Mouse (Mus musculus) stomach, embryonic 15.5 days (tissue): ENCODE measurements around the gene Ets2. TPM values are rescaled to one million over a fixed set of nuclear protein-coding genes. Genes with fewer than 3 reads are reported as not detected.
"Not testable (repeated sequence)": the region's sequence is repeated elsewhere in the genome, so short reads cannot be mapped to it uniquely, and the experiment has no call there.

ENCODE experiments used
- ATAC-seq: fragments of 200-750 bp; cut with Nextera tagmentation; 2 replicates; pipeline ENCODE4 v1.8.0; 2017; ENCODE audit warnings: low read depth, moderate number of reproducible peaks, moderate TSS enrichment; ENCODE audit not compliant: insufficient read depth, low FRiP score
- H3K27ac ChIP-seq: fragments of 300-500 bp; sonication (generic); 2 replicates; pipeline ENCODE4 v1.5.1; 2015; ENCODE audit warnings: mild to moderate bottlenecking, inconsistent platforms
- H3K27me3 ChIP-seq: fragments of 300-500 bp; sonication (generic); replicated peaks from 2 replicates; pipeline ENCODE4 v1.6.1; 2015; ENCODE audit warnings: inconsistent platforms
- H3K36me3 ChIP-seq: fragments of 300-500 bp; sonication (generic); 2 replicates; pipeline ENCODE4 v1.6.1; 2015; ENCODE audit warnings: inconsistent platforms
- H3K4me1 ChIP-seq: fragments of 300-500 bp; sonication (generic); 2 replicates; pipeline ENCODE4 v1.6.1; 2015; ENCODE audit warnings: inconsistent platforms
- H3K4me2 ChIP-seq: fragments of 300-500 bp; sonication (generic); 2 replicates; pipeline ENCODE4 v1.6.1; 2015; ENCODE audit warnings: mild to moderate bottlenecking, inconsistent platforms
- H3K4me3 ChIP-seq: fragments of 300-500 bp; sonication (generic); replicated peaks from 2 replicates; pipeline ENCODE4 v1.5.1; 2015; ENCODE audit warnings: inconsistent platforms
- H3K9ac ChIP-seq: fragments of 300-500 bp; sonication (generic); 2 replicates; pipeline ENCODE4 v1.6.1; 2015; ENCODE audit warnings: inconsistent platforms
- H3K9me3 ChIP-seq: fragments of 300-500 bp; sonication (generic); 2 replicates; pipeline ENCODE4 v1.6.1; 2016; ENCODE audit warnings: inconsistent platforms
- WGBS: fragments of 180-500 bp; shearing (Covaris S2); methylation state at CpG from one replicate; pipeline ENCODE4 v1.1.7; 2015; 5-methylcytosine and 5-hydroxymethylcytosine counted together
- polyA plus RNA-seq: library from polyadenylated mRNA; unstranded; fragments of >200 nt; fragmentation: Nextera tagmentation; extraction: Ambion mirVana; gene quantifications from 2 replicates; pipeline ENCODE4 v1.2.1, GENCODE M21; 2015

Ets2 gene
- polyA plus RNA-seq, 1 experiment from 2014 or later = 59.2 TPM

- WGBS = 83% methylated on average over 8 of the region's 8 CpGs
- Histone ChIP-seq H3K27ac (peak overlapping the region; percentile 51; the same call in 1 of the 2 replicates), H3K4me1 (0 out of 2 replicates have a peak, but pooled peaks cover 3% of the 10 kb centered on the region), H3K9ac (no peak overlapping the region), H3K27me3 (no peaks in the 10 kb centered on the region), H3K4me2 (no peak overlapping the region), H3K36me3 (no peaks in the 10 kb centered on the region), H3K4me3 (no peak overlapping the region), H3K9me3 (no peaks in the 10 kb centered on the region)
- no peak for ATAC-seq
These were observed 57.5 kb downstream of the Ets2 start for GRCm38 (mm10) chr16:95759151-95759987.

- ATAC-seq = peak; percentile 34; the same call in 1 of the 2 replicates
- 54% methylated on average over 6 of the region's 6 CpGs for WGBS
These were observed 58.1 kb downstream of the Ets2 start for GRCm38 (mm10) chr16:95759988-95760391.

GRCm38 (mm10) chr16:95761742-95762141 is 59.9 kb downstream of the Ets2 start:
- H3K27ac ChIP-seq = no peak overlapping the region
- ATAC-seq = no peak
- WGBS = 66% methylated on average over 6 of the region's 6 CpGs

More at GRCm38 (mm10) chr16:95759988-95760391, 58.1 kb downstream of the Ets2 start:
- H3K36me3 ChIP-seq = no peaks in the 10 kb centered on the region
- H3K9ac ChIP-seq = no peak overlapping the region
- no peak overlapping the region for H3K4me3 ChIP-seq
- no peaks in the 10 kb centered on the region for H3K27me3 ChIP-seq
- H3K4me1 ChIP-seq = 0 out of 2 replicates have a peak, but pooled peaks cover 3% of the 10 kb centered on the region
- H3K9me3 ChIP-seq = no peaks in the 10 kb centered on the region
- 0 out of 2 replicates have a peak overlapping the region, but pooled peaks have one; percentile 51 for H3K27ac ChIP-seq
- H3K4me2 ChIP-seq = no peak overlapping the region

GRCm38 (mm10) chr16:95763201-95763600 is 61.3 kb downstream of the Ets2 start:
- no peaks in the 10 kb centered on the region for H3K36me3 ChIP-seq
- 69% methylated on average over 6 of the region's 6 CpGs for WGBS
- no peak overlapping the region for H3K9ac ChIP-seq
- ATAC-seq = no peak
- H3K27ac ChIP-seq = no peak overlapping the region
- no peaks in the 10 kb centered on the region for H3K9me3 ChIP-seq
- H3K4me3 ChIP-seq = no peak overlapping the region
- no peaks in the 10 kb centered on the region for H3K27me3 ChIP-seq
- H3K4me1 ChIP-seq = 0 out of 2 replicates have a peak, but pooled peaks cover 11% of the 10 kb centered on the region
- no peak overlapping the region for H3K4me2 ChIP-seq

More at GRCm38 (mm10) chr16:95761742-95762141, 59.9 kb downstream of the Ets2 start:
- Histone ChIP-seq H3K4me2 (no peak overlapping the region), H3K9me3 (no peaks in the 10 kb centered on the region), H3K36me3 (no peaks in the 10 kb centered on the region), H3K4me3 (no peak overlapping the region), H3K4me1 (0 out of 2 replicates have a peak, but pooled peaks cover 3% of the 10 kb centered on the region), H3K9ac (no peak overlapping the region), H3K27me3 (no peaks in the 10 kb centered on the region)

GRCm38 (mm10) chr16:95764041-95764440 is 62.2 kb downstream of the Ets2 start:
- not testable (repeated sequence) for H3K4me2 ChIP-seq, H3K9me3 ChIP-seq, H3K27ac ChIP-seq, H3K36me3 ChIP-seq, H3K27me3 ChIP-seq, ATAC-seq, H3K9ac ChIP-seq, H3K4me3 ChIP-seq
- WGBS = 68% methylated on average over 8 of the region's 8 CpGs
- 0 out of 2 replicates have a peak, but pooled peaks cover 11% of the 10 kb centered on the region for H3K4me1 ChIP-seq

GRCm38 (mm10) chr16:95766181-95766580 is 64.3 kb downstream of the Ets2 start:
- no peak for ATAC-seq
- Histone ChIP-seq H3K27ac (no peak overlapping the region), H3K4me3 (no peak overlapping the region), H3K4me1 (0 out of 2 replicates have a peak, but pooled peaks cover 19% of the 10 kb centered on the region), H3K36me3 (no peaks in the 10 kb centered on the region), H3K9me3 (no peaks in the 10 kb centered on the region), H3K27me3 (no peaks in the 10 kb centered on the region), H3K4me2 (no peak overlapping the region), H3K9ac (no peak overlapping the region)
- 71% methylated on average over 3 of the region's 3 CpGs for WGBS

GRCm38 (mm10) chr16:95767246-95767645 is 65.4 kb downstream of the Ets2 start:
- H3K4me1 ChIP-seq = 0 out of 2 replicates have a peak, but pooled peaks cover 19% of the 10 kb centered on the region
- no peaks in the 10 kb centered on the region for H3K36me3 ChIP-seq
- no peak for ATAC-seq
- H3K9ac ChIP-seq = no peak overlapping the region
- no peaks in the 10 kb centered on the region for H3K27me3 ChIP-seq
- no peaks in the 10 kb centered on the region for H3K9me3 ChIP-seq
- no peak overlapping the region for H3K4me3 ChIP-seq
- H3K27ac ChIP-seq = no peak overlapping the region
- no peak overlapping the region for H3K4me2 ChIP-seq
- 53% methylated on average over 2 of the region's 2 CpGs for WGBS

- 0 out of 2 replicates have a peak, but pooled peaks have one; percentile 29 for ATAC-seq
- Histone ChIP-seq H3K4me2 (no peak overlapping the region), H3K36me3 (no peaks in the 10 kb centered on the region), H3K9me3 (no peaks in the 10 kb centered on the region), H3K27me3 (no peaks in the 10 kb centered on the region), H3K4me1 (0 out of 2 replicates have a peak, but pooled peaks cover 19% of the 10 kb centered on the region), H3K9ac (no peak overlapping the region), H3K27ac (peak overlapping the region; percentile 74), H3K4me3 (no peak overlapping the region)
- 32% methylated on average over 14 of the region's 14 CpGs for WGBS
These were observed 67.5 kb downstream of the Ets2 start for GRCm38 (mm10) chr16:95769066-95769995.

- Histone ChIP-seq H3K9ac (no peak overlapping the region), H3K4me1 (0 out of 2 replicates have a peak, but pooled peaks cover 19% of the 10 kb centered on the region), H3K4me2 (no peak overlapping the region), H3K27ac (peak overlapping the region; percentile 74; the same call in 1 of the 2 replicates), H3K27me3 (no peaks in the 10 kb centered on the region), H3K36me3 (no peaks in the 10 kb centered on the region), H3K4me3 (no peak overlapping the region), H3K9me3 (no peaks in the 10 kb centered on the region)
- ATAC-seq = no peak
- 81% methylated on average over 5 of the region's 5 CpGs for WGBS
These were observed 68.1 kb downstream of the Ets2 start for GRCm38 (mm10) chr16:95769996-95770334.

GRCm38 (mm10) chr16:95770402-95770801 is 68.5 kb downstream of the Ets2 start:
- H3K9me3 ChIP-seq = no peaks in the 10 kb centered on the region
- H3K4me3 ChIP-seq = no peak overlapping the region
- no peak overlapping the region for H3K27ac ChIP-seq
- 0 out of 2 replicates have a peak, but pooled peaks cover 19% of the 10 kb centered on the region for H3K4me1 ChIP-seq
- no peaks in the 10 kb centered on the region for H3K36me3 ChIP-seq
- H3K9ac ChIP-seq = no peak overlapping the region
- H3K4me2 ChIP-seq = no peak overlapping the region
- no peak for ATAC-seq
- H3K27me3 ChIP-seq = no peaks in the 10 kb centered on the region
